Mouse (Mus musculus) brain, embryonic 14.5 days (tissue): ENCODE measurements around the gene Grid2. TPM values are rescaled to one million over a fixed set of nuclear protein-coding genes. Genes with fewer than 3 reads are reported as not detected.

Experiments used
- DNase-seq: peaks from one replicate; pipeline ENCODE4 v3.0.0-alpha.2; 2011; ENCODE audit warnings: low read depth
- CTCF ChIP-seq: fragments of 200-500 bp; IDR thresholded peaks from 2 replicates; pipeline ENCODE4 v1.5.1; 2012; ENCODE audit warnings: inconsistent platforms, mild to moderate bottlenecking, moderate library complexity, borderline replicate concordance; ENCODE audit not compliant: insufficient read depth, insufficient read length; ENCODE audit errors: extremely low read depth
- POLR2A ChIP-seq: fragments of 200-500 bp; IDR thresholded peaks from 2 replicates; pipeline ENCODE4 v1.6.1; 2012; ENCODE audit warnings: mild to moderate bottlenecking, inconsistent platforms, borderline replicate concordance; ENCODE audit not compliant: poor library complexity, insufficient read depth, insufficient read length, severe bottlenecking; ENCODE audit errors: extremely low read depth
- polyA plus RNA-seq: library from polyadenylated mRNA; depleted of rRNA; stranded (reverse); fragments of >200 nt; gene quantifications from 2 replicates; pipeline ENCODE4 v1.2.3, GENCODE M21; 2012

Grid2 gene
- polyA plus RNA-seq, 1 experiment: 12.3 TPM

DNA sequence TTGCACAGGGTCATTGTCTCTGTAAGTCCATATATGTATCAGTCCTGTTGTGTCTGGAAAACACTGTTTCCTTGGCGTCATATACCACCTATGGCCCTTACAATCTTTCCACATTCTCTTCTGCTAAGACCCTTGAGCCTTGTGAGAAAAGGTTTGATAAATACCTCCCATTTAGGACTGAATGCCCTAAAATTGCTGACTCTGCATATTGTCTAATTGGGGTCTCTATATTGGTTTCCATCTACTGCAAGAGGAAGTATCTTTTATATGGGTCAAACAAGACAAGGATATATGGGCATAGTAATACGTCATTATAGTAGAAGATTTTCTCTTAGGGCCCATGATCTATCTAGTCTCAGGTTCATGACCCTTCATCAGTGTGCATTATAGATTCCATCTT is 1008.5 kb downstream of the Grid2 start:
- DNase-seq: no peak
- TF ChIP-seq POLR2A (no peak), CTCF (no peak)

DNA sequence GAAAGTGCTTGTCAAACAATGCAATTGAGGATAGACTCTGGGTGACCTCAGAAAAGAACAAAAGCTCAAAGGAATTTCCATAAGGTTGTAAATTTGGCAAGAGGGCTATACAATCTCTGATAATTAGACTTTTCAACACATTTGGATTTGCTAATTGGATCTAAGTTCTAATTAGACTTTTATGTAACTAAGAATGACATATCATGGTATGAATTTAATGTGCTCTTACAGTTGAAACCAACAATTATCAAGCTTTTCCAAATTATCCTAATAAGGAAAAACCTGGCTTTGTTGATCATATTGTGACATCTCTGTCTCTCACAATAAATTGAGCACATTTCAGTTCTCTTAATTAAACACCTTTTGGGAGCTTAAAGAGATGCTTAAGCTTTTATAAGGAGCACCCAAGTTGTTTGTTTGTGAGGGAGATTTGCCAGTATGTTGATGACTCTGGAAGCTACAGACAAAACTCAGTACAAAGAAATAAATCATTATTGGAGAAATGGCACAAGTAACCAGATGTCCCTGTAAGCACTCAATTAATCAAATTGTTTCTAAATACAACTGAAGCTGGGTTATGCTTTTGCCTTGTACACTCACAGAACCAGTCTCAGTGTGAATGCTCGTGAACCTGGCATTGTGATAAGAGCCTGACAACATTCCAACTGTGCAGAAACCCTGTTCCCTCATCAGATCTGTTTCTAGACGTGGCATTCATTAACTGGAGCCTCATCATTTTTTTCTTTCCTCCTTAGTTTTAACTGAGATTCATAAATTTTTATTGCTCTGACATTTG is 1018.8 kb downstream of the Grid2 start:
- no peak for TF ChIP-seq CTCF
- TF ChIP-seq POLR2A: no peak
- DNase-seq: peak; percentile 88

DNA sequence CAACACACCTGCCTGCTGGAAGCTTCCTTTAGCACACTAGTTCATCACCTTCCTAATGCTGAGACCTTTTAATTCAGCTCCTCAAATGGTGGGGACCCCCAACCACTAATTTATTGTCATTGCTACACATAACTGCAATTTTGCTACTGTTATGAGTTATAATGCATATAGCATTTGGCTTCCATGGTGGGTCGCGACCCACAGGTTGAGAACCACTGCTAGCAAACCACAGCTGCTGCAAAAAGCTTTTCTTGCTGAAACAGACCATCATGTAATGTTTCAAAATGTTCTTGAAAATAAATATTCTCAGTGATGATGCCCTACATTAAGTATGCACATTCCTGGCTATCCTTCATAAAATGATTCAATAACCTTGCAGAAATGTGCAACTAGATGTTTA is 1024.3 kb downstream of the Grid2 start:
- DNase-seq: no peak

DNA sequence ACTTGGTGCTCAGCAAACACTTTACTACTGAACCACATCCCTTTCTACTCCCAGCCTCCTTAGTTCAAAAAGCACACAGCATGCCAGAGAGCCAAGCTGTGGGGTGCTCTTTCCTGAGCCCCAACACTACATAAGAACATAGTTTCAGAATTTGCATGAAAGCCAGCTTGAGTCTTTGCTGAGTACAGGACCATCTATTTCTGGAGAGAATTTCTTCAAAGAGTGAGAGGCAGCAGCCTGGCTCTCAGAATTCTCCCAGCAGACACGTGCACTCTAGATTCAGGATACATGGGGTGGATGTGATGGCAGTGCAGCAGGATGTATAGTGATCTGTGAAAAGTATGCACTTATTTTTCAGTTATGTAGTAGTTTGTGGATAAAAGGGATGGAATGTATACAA is 1038.1 kb downstream of the Grid2 start:
- no peak for TF ChIP-seq POLR2A
- no peak for DNase-seq

More for the DNA sequence above, 1024.3 kb downstream of the Grid2 start:
- TF ChIP-seq CTCF (no peak), POLR2A (no peak)

DNA sequence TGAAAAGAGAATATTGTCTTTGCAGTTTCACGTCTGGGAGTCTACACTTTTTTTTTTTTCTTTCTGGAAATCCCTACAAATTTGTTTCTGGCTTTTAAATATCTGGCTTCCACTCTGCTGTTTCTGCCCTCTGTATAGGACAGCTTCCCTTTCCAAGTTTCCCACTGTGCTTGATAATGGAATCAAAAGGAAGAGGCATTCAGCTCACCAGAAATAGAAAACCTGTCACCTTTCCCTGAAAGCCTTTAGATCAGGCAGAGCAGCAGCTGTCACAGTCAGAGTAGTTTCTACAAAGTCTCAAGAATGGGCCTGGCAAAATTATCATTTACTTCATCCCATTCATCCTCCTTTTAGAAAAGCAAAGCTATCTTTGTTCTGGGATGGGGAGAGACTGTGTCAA is 1042.0 kb downstream of the Grid2 start:
- peak; percentile 62 for DNase-seq
- no peak for TF ChIP-seq POLR2A
- no peak for TF ChIP-seq CTCF

DNA sequence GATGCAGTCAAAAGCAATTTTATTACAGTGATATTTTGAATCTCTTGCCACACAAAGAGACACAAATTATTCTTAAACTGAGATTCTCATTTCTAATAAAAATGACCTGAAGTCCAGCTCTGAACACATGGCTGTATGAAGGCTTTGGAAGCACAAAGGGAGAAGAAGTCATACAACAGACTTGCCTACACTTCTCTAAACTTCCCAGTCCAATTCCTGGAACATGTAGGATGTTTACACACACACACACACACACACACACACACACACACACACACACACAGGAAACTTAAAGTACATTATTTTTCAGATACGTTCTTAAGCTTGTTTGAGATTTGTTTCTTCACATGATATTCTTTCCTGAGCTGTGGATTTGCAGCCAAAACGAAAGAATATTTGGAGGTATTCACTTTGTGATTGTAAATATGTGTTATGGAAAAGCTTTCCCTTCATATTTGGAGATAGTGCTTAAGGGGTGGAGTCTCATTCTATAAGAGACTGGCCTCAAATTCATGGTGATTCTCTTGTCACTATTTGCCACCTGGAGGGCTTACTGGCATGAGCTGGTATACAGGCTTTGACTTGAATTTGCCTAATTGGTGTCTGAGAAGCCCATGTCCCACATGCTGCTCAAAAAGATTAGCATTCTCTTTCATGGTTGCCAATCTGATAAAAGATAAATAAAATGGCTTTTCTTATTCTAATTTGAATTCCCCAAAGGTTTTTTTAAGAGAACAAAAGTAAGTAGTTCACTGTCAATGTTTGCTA is 1049.2 kb downstream of the Grid2 start:
- peak; percentile 83 for DNase-seq
- TF ChIP-seq CTCF: no peak
- TF ChIP-seq POLR2A: no peak

DNA sequence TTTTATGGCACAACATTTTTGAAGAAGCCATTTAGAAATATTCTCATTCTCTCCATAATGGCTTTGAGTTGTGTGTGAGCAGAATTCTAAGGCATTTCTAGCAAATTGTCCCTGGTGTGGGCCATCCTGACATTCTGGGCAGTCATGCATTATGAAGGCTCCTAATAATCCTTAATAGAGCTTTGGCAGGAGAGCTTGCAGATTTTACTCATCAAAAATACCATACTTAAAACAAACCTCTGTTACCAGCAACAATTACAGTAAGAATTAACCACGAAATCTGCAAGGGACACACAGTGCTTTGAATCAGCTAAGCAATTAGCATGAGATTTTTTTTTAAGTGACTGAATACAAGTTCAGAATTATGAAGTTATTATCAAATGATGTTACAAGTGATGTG is 1053.0 kb downstream of the Grid2 start:
- DNase-seq: no peak
- TF ChIP-seq POLR2A (no peak), CTCF (no peak)

DNA sequence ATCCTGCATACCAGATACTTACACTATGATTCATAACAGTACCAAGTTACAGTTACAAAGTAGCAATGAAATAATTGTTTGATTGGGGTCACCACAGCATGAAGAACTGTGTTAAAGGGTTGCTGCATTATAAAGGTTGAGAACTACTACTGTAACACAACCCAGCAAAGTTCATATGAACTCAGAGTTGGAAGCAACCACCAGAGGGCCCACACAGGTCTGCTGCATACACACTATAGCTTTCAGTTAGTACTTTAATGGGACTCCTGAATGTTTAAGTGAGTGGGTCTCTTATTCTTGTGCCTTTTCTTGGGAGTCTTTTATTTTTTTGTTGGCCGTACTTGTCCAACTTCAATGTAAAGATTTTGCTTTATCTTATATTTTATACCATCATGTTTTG is 1057.5 kb downstream of the Grid2 start:
- DNase-seq: no peak
- no peak for TF ChIP-seq POLR2A
- TF ChIP-seq CTCF: peak; percentile 6; the same call in 1 of the 2 replicates

DNA sequence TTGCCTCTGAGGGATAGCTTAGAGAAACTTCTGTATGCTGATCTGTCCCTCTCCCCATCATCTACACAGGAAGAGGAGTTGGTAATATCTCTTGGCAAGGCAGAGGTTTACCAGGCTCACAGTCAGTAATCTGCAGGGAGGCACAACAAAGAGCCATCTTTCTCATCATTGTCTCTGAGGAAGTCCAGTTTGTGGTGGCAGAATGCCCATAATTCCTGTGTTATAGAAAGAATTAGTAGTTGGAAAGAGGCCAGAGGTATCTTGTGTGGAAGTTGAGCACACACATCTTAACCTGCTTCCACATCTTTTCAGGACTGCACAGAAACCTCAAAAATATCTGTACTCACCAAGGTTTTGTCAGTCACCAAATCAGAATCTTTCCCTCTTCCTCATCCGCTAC is 1071.3 kb downstream of the Grid2 start:
- no peak for TF ChIP-seq POLR2A
- TF ChIP-seq CTCF: no peak
- no peak for DNase-seq

DNA sequence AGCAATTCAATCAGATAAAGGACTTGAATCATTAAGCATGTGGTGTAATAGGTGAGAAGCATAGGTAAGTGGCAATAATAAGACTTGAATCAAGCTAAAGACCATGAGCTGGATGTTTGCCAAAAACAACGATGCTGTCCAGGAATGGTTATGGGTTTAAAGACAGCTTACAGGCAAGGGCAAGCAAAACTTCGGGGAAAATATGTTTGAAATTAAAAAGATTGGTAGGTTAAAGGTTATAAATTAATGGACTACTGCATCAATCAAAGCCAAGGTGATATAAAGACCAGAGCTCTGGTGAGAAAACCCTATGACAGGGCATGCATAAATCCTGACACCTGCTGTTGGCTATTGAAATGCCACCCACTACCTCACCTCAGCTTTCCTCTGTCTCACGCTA is 1072.2 kb downstream of the Grid2 start:
- peak; percentile 19; the same call in 1 of the 2 replicates for TF ChIP-seq CTCF
- no peak for TF ChIP-seq POLR2A
- DNase-seq: peak; percentile 52

DNA sequence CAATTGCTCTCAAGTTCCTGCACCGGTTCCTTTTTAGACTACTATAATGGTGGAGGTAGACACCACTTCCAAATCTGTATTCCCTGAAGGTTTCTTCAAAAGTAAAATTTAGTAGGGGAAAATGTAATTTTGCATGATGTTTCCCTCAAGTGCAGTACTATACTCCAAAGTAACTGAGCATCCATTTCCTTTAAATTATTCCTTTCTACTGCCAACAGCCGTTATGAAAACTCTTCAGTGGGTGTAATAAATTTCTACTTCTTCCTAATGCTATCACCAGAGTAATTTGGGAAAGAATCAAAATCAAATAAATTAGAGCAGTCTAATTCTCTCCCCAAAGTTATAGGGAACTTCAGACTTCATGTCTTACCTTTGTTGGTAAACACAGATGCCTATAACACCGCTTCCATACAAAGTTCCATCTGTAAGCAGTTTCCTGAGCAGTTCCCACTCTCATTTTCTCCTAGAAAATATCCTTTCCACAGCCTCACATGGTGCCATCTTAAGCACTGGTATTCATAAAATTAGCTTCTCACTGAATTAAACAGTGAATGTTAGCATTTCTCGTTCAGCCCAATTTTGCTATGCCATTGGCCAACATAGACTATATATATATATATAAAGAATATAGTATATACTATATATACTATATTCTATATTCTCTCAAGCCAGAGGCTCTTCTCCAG is 1142.9 kb downstream of the Grid2 start:
- no peak for DNase-seq
- no peak for TF ChIP-seq POLR2A
- TF ChIP-seq CTCF: no peak

DNA sequence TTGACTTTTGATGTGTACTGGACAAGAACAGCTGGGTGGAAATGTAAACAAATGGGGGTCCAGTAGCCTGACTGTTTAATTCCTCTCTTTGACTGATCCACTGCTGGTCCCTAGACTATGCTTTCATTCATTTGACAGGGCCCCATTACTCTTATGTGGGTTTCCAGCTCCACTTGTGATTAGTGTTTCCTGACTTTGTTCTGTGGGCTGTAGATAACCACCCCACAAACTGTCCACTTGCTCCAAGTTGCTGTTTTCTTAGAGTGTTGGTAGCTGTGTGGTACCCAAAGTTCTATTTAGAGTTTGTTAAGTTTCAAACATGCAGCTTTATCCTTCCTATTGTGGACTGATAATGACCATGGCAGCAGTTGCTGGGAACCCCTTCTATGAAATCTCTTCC is 1172.0 kb downstream of the Grid2 start:
- no peak for DNase-seq
- TF ChIP-seq POLR2A (no peak), CTCF (no peak)
